Mouse (Mus musculus) embryonic facial prominence, embryonic 13.5 days (tissue): ENCODE data around the gene Rps8. TPM values are rescaled to one million over a fixed set of nuclear protein-coding genes. Genes with fewer than 3 reads are reported as not detected.
"Not testable (repeated sequence)": the region's sequence is repeated elsewhere in the genome, so short reads cannot be mapped to it uniquely, and the experiment has no call there.

Source experiments
- ATAC-seq: fragments of 200-750 bp; cut with Nextera tagmentation; 2 replicates; pipeline ENCODE4 v1.8.0; 2017; ENCODE audit warnings: low read depth; ENCODE audit not compliant: insufficient number of reproducible peaks, insufficient read depth, low FRiP score, low TSS enrichment
- H3K27ac ChIP-seq: fragments of 300-500 bp; sonication (generic); 2 replicates; pipeline ENCODE4 v1.5.1; 2015; ENCODE audit warnings: moderate library complexity, mild to moderate bottlenecking, inconsistent platforms
- H3K27me3 ChIP-seq: fragments of 300-500 bp; sonication (generic); 2 replicates; pipeline ENCODE4 v1.6.1; 2015; ENCODE audit warnings: mild to moderate bottlenecking, inconsistent platforms
- H3K36me3 ChIP-seq: fragments of 300-500 bp; sonication (generic); 2 replicates; pipeline ENCODE4 v1.6.1; 2015; ENCODE audit warnings: mild to moderate bottlenecking, inconsistent platforms
- H3K4me1 ChIP-seq: fragments of 300-500 bp; sonication (generic); 2 replicates; pipeline ENCODE4 v1.6.1; 2015; ENCODE audit warnings: inconsistent platforms
- H3K4me2 ChIP-seq: fragments of 300-500 bp; sonication (generic); 2 replicates; pipeline ENCODE4 v1.6.1; 2015; ENCODE audit warnings: moderate library complexity, mild to moderate bottlenecking, inconsistent platforms
- H3K4me3 ChIP-seq: fragments of 300-500 bp; sonication (generic); 2 replicates; pipeline ENCODE4 v1.5.1; 2015; ENCODE audit warnings: mild to moderate bottlenecking, inconsistent platforms
- H3K9ac ChIP-seq: fragments of 300-500 bp; sonication (generic); 2 replicates; pipeline ENCODE4 v1.6.1; 2015; ENCODE audit warnings: mild to moderate bottlenecking, inconsistent platforms
- H3K9me3 ChIP-seq: fragments of 300-500 bp; sonication (generic); 2 replicates; pipeline ENCODE4 v1.6.1; 2016; ENCODE audit warnings: inconsistent platforms
- WGBS: fragments of 180-500 bp; shearing (Covaris S2); methylation state at CpG from one replicate; pipeline ENCODE4 v1.1.7; 2015; ENCODE audit warnings: mixed read lengths; 5-methylcytosine and 5-hydroxymethylcytosine counted together
- polyA plus RNA-seq: library from polyadenylated mRNA; unstranded; fragments of >200 nt; fragmentation: Nextera tagmentation; extraction: Ambion mirVana; gene quantifications from 2 replicates; pipeline ENCODE4 v1.2.1, GENCODE M21; 2015

Rps8 gene
- 1,074 and 1,114 TPM in 2 replicates for polyA plus RNA-seq

DNA sequence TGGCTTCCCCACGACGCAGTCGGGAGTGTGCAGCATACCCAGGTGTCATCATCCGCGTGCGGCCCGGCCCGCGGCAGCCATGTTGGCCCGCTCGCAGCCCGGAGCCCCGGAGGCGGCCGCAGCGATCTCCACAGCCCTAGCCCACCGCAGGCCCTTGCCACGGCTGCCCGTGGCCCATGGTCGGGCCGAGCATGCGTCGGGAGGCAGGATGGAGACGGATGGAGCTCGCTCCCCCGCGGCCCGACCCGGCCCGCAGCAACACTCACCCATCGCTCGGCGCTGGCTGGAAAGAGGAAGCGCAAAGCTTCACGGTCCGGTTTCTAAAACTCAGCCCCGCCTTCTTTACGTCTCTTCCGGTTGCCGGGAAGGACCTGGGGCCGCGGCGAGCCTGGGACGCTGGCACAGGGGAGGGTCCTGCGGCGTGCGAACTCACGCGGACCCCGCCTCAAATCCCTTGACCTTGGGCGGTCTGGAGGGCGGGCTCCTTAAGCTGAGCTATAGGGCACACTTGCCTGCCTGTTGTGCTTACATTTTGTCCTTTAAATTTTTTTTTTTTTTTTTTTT, at the start of gene Rps8:
Gene Rps8, minus strand, starts transcription at position 452 of the 564 bp plus-strand sequence.
- under 1% methylated on average over 52 of the region's 52 CpGs for WGBS
- peak within 1 kb of the TSS; percentile 100 for H3K9ac ChIP-seq
- H3K4me1 ChIP-seq, result peaks cover 21% of the 10 kb centered on the region
- no peaks in the 10 kb centered on the region for H3K27me3 ChIP-seq
- peak within 1 kb of the TSS; percentile 69 for H3K4me3 ChIP-seq
- peaks cover 59% of the 10 kb centered on the region for H3K36me3 ChIP-seq
- H3K4me2 ChIP-seq, result peak within 1 kb of the TSS; percentile 79
- no peaks in the 10 kb centered on the region for H3K9me3 ChIP-seq
- H3K27ac ChIP-seq, result peak within 1 kb of the TSS; percentile 92
- ATAC-seq, result peak; percentile 85

- H3K4me1 ChIP-seq, result no peaks in the 10 kb centered on the region
- no peak overlapping the region for H3K9ac ChIP-seq
- 62% methylated on average over 4 of the region's 4 CpGs for WGBS
Observed at GRCm38 (mm10) chr4:117202992-117203354, 46.9 kb upstream of the Rps8 start.

DNA sequence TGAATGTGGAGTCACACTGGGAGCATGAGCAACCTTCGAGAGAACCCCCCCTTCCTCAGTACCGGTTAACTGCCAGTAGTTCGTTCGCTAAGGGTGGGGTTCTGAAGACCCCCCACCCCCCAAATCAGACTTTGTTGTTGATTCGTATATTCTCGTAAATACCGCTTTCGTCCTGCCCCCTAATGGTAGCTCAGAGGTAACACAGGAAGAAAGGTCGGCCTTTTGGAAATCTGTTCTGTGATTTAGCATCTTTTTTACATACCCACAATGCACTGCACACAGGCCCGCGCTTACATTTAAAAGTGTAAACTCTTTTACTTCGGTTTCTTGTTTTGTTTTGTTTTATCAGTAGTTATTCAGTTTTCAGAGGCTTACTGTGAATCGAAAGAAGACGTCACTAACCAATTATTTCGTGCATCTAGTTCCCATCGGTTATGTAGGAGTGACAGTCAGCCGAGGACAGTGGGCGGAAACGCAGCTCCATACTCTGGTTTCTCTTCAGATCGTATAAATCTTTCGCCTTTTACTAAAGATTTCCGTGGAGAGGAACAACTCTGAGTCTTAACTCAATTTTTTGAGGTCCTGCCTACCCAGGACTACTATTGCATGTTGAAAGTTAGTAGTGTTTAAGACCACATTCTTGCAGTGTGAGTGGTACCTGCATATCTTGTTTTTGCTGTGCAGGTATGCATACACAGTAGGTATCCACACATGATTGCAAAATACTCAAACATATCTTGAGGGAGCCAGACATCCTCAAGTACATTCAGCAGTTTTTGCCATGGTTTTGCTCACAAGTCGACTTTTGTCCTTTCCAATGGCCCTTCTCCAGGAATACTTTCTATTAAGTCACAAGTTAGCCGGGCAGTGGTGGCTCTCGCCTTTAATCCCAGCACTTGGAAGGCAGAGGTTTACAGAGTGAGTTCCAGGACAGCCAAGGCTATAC, 46.3 kb upstream of the Rps8 start:
- Histone ChIP-seq H3K4me1 (no peaks in the 10 kb centered on the region), H3K9ac (peak overlapping the region; percentile 58), H3K27ac (peak overlapping the region; percentile 73), H3K9me3 (no peaks in the 10 kb centered on the region), H3K36me3 (no peaks in the 10 kb centered on the region), H3K4me3 (peak overlapping the region; percentile 36), H3K4me2 (peak overlapping the region; percentile 60), H3K27me3 (no peaks in the 10 kb centered on the region)
- WGBS, result under 1% methylated on average over 25 of the region's 25 CpGs
- peak; percentile 84 for ATAC-seq

More at GRCm38 (mm10) chr4:117202992-117203354, 46.9 kb upstream of the Rps8 start:
- Histone ChIP-seq H3K4me2 (peak overlapping the region; percentile 60), H3K9me3 (no peaks in the 10 kb centered on the region), H3K27ac (peak overlapping the region; percentile 73), H3K36me3 (no peaks in the 10 kb centered on the region), H3K4me3 (no peak overlapping the region), H3K27me3 (no peaks in the 10 kb centered on the region)
- no peak for ATAC-seq

- H3K27ac ChIP-seq, result no peak overlapping the region
- H3K36me3 ChIP-seq, result no peaks in the 10 kb centered on the region
- 92% methylated on average over 14 of the region's 14 CpGs for WGBS
- H3K4me3 ChIP-seq, result no peak overlapping the region
- 0 out of 2 replicates have a peak, but pooled peaks cover 7% of the 10 kb centered on the region for H3K4me1 ChIP-seq
- H3K9ac ChIP-seq, result no peak overlapping the region
- no peaks in the 10 kb centered on the region for H3K9me3 ChIP-seq
- no peak overlapping the region for H3K4me2 ChIP-seq
- H3K27me3 ChIP-seq, result no peaks in the 10 kb centered on the region
- ATAC-seq, result no peak
Observed at GRCm38 (mm10) chr4:117191804-117192203, 35.8 kb upstream of the Rps8 start.

DNA sequence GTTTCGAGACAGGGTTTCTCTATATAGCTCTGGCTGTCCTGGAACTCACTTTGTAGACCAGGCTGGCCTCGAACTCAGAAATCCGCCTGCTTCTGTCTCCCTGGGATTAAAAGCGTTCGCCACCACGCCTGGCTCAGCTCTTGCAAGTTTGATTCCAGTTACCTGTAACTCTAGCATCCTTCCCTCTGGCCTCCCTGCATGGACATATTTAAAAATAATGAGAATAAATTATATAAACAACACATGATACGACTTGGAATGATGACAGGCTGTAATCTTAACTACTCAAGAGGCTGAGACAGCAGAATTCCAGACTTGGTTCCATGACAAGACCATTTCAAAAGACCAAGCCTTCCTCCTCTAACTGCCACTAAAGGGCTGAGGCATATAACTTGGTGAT, 34.6 kb upstream of the Rps8 start:
- no peak overlapping the region for H3K4me3 ChIP-seq
- no peak overlapping the region for H3K4me2 ChIP-seq
- no peaks in the 10 kb centered on the region for H3K27me3 ChIP-seq
- 58% methylated on average over 7 of the region's 7 CpGs for WGBS
- H3K9me3 ChIP-seq, result no peaks in the 10 kb centered on the region
- 0 out of 2 replicates have a peak, but pooled peaks cover 7% of the 10 kb centered on the region for H3K4me1 ChIP-seq
- ATAC-seq, result no peak
- H3K36me3 ChIP-seq, result no peaks in the 10 kb centered on the region
- peak overlapping the region; percentile 49; the same call in 1 of the 2 replicates for H3K9ac ChIP-seq
- peak overlapping the region; percentile 83 for H3K27ac ChIP-seq

DNA sequence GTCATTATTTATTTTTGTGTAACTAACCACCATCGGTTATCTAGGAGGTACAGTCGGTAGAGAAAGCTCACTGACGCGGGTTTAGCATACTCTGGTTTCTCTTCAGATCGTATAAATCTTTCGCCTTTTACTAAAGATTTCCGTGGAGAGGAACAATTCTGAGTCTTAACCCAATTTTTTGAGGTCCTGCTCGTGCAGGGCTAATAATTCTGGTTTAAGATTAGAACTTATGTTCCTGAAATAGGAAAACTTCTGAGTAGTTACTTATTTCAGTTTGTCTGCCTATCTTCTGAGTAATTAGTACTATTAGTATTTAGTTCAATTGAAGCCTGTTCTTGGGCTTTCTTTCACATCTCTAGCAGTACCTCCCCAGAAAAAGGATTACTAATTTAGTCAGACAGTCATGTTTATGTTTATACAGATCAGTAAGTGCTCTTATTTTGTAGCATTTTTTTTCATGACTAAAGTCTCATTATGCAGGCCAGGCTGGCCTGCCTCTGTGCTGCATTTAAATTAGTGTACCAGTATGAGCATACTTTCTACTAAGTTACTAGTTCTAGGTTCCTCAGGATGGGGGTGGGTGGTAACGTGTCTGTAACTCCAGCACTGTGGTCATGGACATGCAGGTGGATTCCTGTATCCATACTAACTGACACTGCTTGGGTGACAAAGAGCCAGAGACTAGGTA, 34.0 kb upstream of the Rps8 start:
- H3K9me3 ChIP-seq, result no peaks in the 10 kb centered on the region
- ATAC-seq, result peak; percentile 82
- no peaks in the 10 kb centered on the region for H3K27me3 ChIP-seq
- peak overlapping the region; percentile 52 for H3K4me2 ChIP-seq
- H3K27ac ChIP-seq, result peak overlapping the region; percentile 83
- 0 out of 2 replicates have a peak, but pooled peaks cover 7% of the 10 kb centered on the region for H3K4me1 ChIP-seq
- H3K36me3 ChIP-seq, result no peaks in the 10 kb centered on the region
- WGBS, result under 1% methylated on average over 9 of the region's 9 CpGs
- H3K9ac ChIP-seq, result peak overlapping the region; percentile 61
- peak overlapping the region; percentile 36 for H3K4me3 ChIP-seq

- WGBS, result 1% methylated on average over 16 of the region's 16 CpGs
- no peak for ATAC-seq
- H3K9me3 ChIP-seq, result no peaks in the 10 kb centered on the region
- H3K4me1 ChIP-seq, result 0 out of 2 replicates have a peak, but pooled peaks cover 7% of the 10 kb centered on the region
- no peaks in the 10 kb centered on the region for H3K27me3 ChIP-seq
- peak overlapping the region; percentile 83 for H3K27ac ChIP-seq
- H3K36me3 ChIP-seq, result no peaks in the 10 kb centered on the region
- peak overlapping the region; percentile 61 for H3K9ac ChIP-seq
- H3K4me2 ChIP-seq, result peak overlapping the region; percentile 52
- H3K4me3 ChIP-seq, result peak overlapping the region; percentile 36
Observed at GRCm38 (mm10) chr4:117189382-117189855, 33.4 kb upstream of the Rps8 start.

- Histone ChIP-seq H3K4me1 (0 out of 2 replicates have a peak, but pooled peaks cover 7% of the 10 kb centered on the region), H3K9me3 (no peaks in the 10 kb centered on the region), H3K4me2 (peak overlapping the region; percentile 52), H3K4me3 (peak overlapping the region; percentile 36), H3K9ac (peak overlapping the region; percentile 61), H3K27me3 (no peaks in the 10 kb centered on the region), H3K36me3 (no peaks in the 10 kb centered on the region), H3K27ac (peak overlapping the region; percentile 83)
- no peak for ATAC-seq
- WGBS, result 57% methylated on average over 3 of the region's 3 CpGs
Observed at GRCm38 (mm10) chr4:117188969-117189368, 32.9 kb upstream of the Rps8 start.

DNA sequence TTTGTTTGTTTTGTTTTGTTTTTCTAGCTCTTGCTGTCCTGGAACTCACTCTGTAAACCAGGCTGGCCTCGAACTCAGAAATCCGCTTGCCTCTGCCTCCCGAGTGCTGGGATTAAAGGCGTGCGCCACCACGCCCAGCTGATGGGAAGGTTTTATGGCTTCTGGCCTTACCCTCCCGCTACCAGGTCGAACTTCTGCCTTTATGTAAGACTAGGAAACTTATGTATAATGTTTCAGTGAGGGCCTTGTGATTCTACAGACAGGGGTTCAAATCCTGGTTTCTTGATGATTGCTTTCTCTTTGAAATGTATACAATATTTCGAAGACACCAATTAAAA, 26.7 kb upstream of the Rps8 start:
- H3K9me3 ChIP-seq, ATAC-seq, H3K27me3 ChIP-seq: not testable (repeated sequence)
- Histone ChIP-seq H3K4me3 (peak overlapping the region; percentile 73), H3K9ac (peak overlapping the region; percentile 76), H3K36me3 (peaks cover 23% of the 10 kb centered on the region), H3K27ac (peak overlapping the region; percentile 81), H3K4me1 (peaks cover 12% of the 10 kb centered on the region), H3K4me2 (peak overlapping the region; percentile 89)
- 11% methylated on average over 9 of the region's 9 CpGs for WGBS

DNA sequence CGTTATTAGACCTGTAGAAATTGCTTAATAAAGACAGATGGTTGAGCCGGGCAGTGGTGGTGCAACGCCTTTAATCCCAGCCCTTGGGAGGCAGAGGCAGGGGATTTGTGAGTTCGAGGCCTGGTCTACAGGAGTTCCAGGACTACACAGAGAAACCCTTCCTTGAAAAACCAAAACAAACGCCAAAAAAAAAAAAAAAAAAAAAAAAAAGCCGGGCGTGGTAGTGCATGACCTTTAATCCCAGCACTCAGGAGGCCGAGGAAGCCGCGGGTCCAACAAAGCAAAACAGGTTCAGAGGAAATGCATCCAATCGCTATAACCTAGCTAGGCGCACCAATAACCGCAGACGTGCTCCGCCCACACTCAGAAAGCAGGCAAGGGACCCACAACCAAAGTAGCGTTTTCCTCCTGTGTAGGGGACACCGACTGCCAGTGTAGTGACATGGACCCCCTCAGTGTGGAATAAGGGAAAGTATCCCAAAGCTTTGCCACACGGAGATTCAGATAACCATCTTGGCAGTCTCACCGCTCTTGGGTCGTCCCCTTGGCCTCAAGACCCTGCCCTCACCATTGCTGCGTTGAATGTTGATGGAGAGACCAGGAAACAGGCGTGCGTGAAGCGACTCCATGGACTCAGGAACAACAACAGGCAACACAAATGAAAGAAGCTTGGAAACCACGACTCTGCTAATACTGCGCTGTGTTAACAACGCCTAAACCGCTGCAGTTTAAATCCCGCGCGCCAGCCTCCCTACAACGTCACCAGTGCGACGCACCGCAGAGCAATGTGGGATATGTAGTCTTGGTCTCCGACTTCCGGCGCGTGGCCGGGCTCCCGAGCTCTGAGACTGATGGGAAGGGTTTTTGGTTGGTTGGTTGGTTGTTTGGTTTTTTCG, 26.1 kb upstream of the Rps8 start, which contains the start of gene Kif2c:
Gene Kif2c, minus strand, starts transcription at position 777 of the 896 bp plus-strand sequence.
- peak; percentile 92 for ATAC-seq

More for the DNA sequence above, 26.1 kb upstream of the Rps8 start, which contains the start of gene Kif2c:
- Histone ChIP-seq H3K4me2 (peak within 1 kb of the TSS; percentile 89), H3K9me3 (no peaks in the 10 kb centered on the region), H3K27ac (peak within 1 kb of the TSS; percentile 81), H3K36me3 (peaks cover 29% of the 10 kb centered on the region), H3K27me3 (no peaks in the 10 kb centered on the region), H3K4me1 (peaks cover 12% of the 10 kb centered on the region), H3K4me3 (peak within 1 kb of the TSS; percentile 73), H3K9ac (peak within 1 kb of the TSS; percentile 76)
- under 1% methylated on average over 42 of the region's 42 CpGs for WGBS
